Mouse (Mus musculus): ENCODE results near the gene Amacr. TPM values are rescaled to one million over a fixed set of nuclear protein-coding genes. Genes with fewer than 3 reads are reported as not detected.

Gene Amacr
- polyA plus RNA-seq, 1 experiment from 2014 or later = 22.9 TPM

- Histone ChIP-seq H3K27ac (ENCODE audit: low read length) (no peak overlapping the region), H3K27me3 (ENCODE audit: control insufficient read depth, insufficient read depth, low read length) (no peaks in the 10 kb centered on the region), H3K9me3 (replicated peaks; ENCODE audit: control insufficient read depth, low read length) (no peaks in the 10 kb centered on the region), H3K4me2 (ENCODE audit: low read depth, low read length) (no peak overlapping the region), H3K4me1 (ENCODE audit: control insufficient read depth, insufficient read depth, low read length) (no peaks in the 10 kb centered on the region; the same call in 1 of the 2 replicates), H3K4me3 (ENCODE audit: low read length) (no peak overlapping the region), H3K36me3 (ENCODE audit: control insufficient read depth, insufficient read depth) (no peaks in the 10 kb centered on the region), H3K9ac (ENCODE audit: low read length) (no peak overlapping the region)
- no peak for ATAC-seq (replicated peaks; ENCODE audit: extremely low read depth, insufficient read depth, low FRiP score)
- WGBS = 84% methylated on average over 6 of the region's 6 CpGs
Observed at GRCm38 (mm10) chr15:10954381-10955016, 27.1 kb upstream of the Amacr start.

GRCm38 (mm10) chr15:10955156-10955555, 26.4 kb upstream of the Amacr start:
- H3K4me1 ChIP-seq (ENCODE audit: control insufficient read depth, insufficient read depth, low read length) = no peaks in the 10 kb centered on the region; the same call in 1 of the 2 replicates
- 59% methylated on average over 5 of the region's 5 CpGs for WGBS
- no peaks in the 10 kb centered on the region for H3K36me3 ChIP-seq (ENCODE audit: control insufficient read depth, insufficient read depth)
- no peak overlapping the region for H3K27ac ChIP-seq (ENCODE audit: low read length)
- no peak overlapping the region for H3K9ac ChIP-seq (ENCODE audit: low read length)
- ATAC-seq (replicated peaks; ENCODE audit: extremely low read depth, insufficient read depth, low FRiP score) = no peak
- H3K4me3 ChIP-seq (ENCODE audit: low read length) = no peak overlapping the region
- no peaks in the 10 kb centered on the region for H3K9me3 ChIP-seq (replicated peaks; ENCODE audit: control insufficient read depth, low read length)
- no peak overlapping the region for H3K4me2 ChIP-seq (ENCODE audit: low read depth, low read length)
- H3K27me3 ChIP-seq (ENCODE audit: control insufficient read depth, insufficient read depth, low read length) = no peaks in the 10 kb centered on the region

- H3K4me2 ChIP-seq (ENCODE audit: low read depth, low read length) = no peak overlapping the region
- WGBS = 58% methylated on average over 3 of the region's 3 CpGs
- H3K4me1 ChIP-seq (ENCODE audit: control insufficient read depth, insufficient read depth, low read length) = no peaks in the 10 kb centered on the region; the same call in 1 of the 2 replicates
- H3K36me3 ChIP-seq (ENCODE audit: control insufficient read depth, insufficient read depth) = no peaks in the 10 kb centered on the region
- H3K27ac ChIP-seq (ENCODE audit: low read length) = no peak overlapping the region
- no peak overlapping the region for H3K4me3 ChIP-seq (ENCODE audit: low read length)
- H3K9me3 ChIP-seq (replicated peaks; ENCODE audit: control insufficient read depth, low read length) = no peaks in the 10 kb centered on the region
- no peaks in the 10 kb centered on the region for H3K27me3 ChIP-seq (ENCODE audit: control insufficient read depth, insufficient read depth, low read length)
- H3K9ac ChIP-seq (ENCODE audit: low read length) = no peak overlapping the region
- ATAC-seq (replicated peaks; ENCODE audit: extremely low read depth, insufficient read depth, low FRiP score) = no peak
Observed at GRCm38 (mm10) chr15:10956706-10957105, 24.9 kb upstream of the Amacr start.

GRCm38 (mm10) chr15:10959277-10960026, 22.1 kb upstream of the Amacr start:
- Histone ChIP-seq H3K4me1 (ENCODE audit: control insufficient read depth, insufficient read depth, low read length) (no peaks in the 10 kb centered on the region; the same call in 1 of the 2 replicates), H3K4me2 (ENCODE audit: low read depth, low read length) (no peak overlapping the region), H3K27me3 (ENCODE audit: control insufficient read depth, insufficient read depth, low read length) (no peaks in the 10 kb centered on the region), H3K36me3 (ENCODE audit: control insufficient read depth, insufficient read depth) (no peaks in the 10 kb centered on the region), H3K4me3 (ENCODE audit: low read length) (no peak overlapping the region), H3K9me3 (replicated peaks; ENCODE audit: control insufficient read depth, low read length) (no peaks in the 10 kb centered on the region), H3K9ac (ENCODE audit: low read length) (no peak overlapping the region), H3K27ac (ENCODE audit: low read length) (no peak overlapping the region)
- WGBS = 88% methylated on average over 15 of the region's 15 CpGs
- no peak for ATAC-seq (replicated peaks; ENCODE audit: extremely low read depth, insufficient read depth, low FRiP score)

- no peak for ATAC-seq (replicated peaks; ENCODE audit: extremely low read depth, insufficient read depth, low FRiP score)
- Histone ChIP-seq H3K9me3 (replicated peaks; ENCODE audit: control insufficient read depth, low read length) (no peaks in the 10 kb centered on the region), H3K4me3 (ENCODE audit: low read length) (no peak overlapping the region), H3K27me3 (ENCODE audit: control insufficient read depth, insufficient read depth, low read length) (no peaks in the 10 kb centered on the region), H3K27ac (ENCODE audit: low read length) (no peak overlapping the region), H3K4me2 (ENCODE audit: low read depth, low read length) (no peak overlapping the region), H3K9ac (ENCODE audit: low read length) (no peak overlapping the region), H3K36me3 (ENCODE audit: control insufficient read depth, insufficient read depth) (no peaks in the 10 kb centered on the region), H3K4me1 (ENCODE audit: control insufficient read depth, insufficient read depth, low read length) (no peaks in the 10 kb centered on the region; the same call in 1 of the 2 replicates)
- 91% methylated on average over 5 of the region's 5 CpGs for WGBS
Observed at GRCm38 (mm10) chr15:10960267-10960666, 21.3 kb upstream of the Amacr start.

GRCm38 (mm10) chr15:10962601-10963000, 19.0 kb upstream of the Amacr start:
- H3K9ac ChIP-seq (ENCODE audit: low read length) = no peak overlapping the region
- 73% methylated on average over 2 of the region's 2 CpGs for WGBS
- H3K27ac ChIP-seq (ENCODE audit: low read length) = no peak overlapping the region
- no peaks in the 10 kb centered on the region for H3K27me3 ChIP-seq (ENCODE audit: control insufficient read depth, insufficient read depth, low read length)
- H3K36me3 ChIP-seq (ENCODE audit: control insufficient read depth, insufficient read depth) = no peaks in the 10 kb centered on the region
- H3K9me3 ChIP-seq (replicated peaks; ENCODE audit: control insufficient read depth, low read length) = no peaks in the 10 kb centered on the region
- no peak overlapping the region for H3K4me2 ChIP-seq (ENCODE audit: low read depth, low read length)
- no peaks in the 10 kb centered on the region; the same call in 1 of the 2 replicates for H3K4me1 ChIP-seq (ENCODE audit: control insufficient read depth, insufficient read depth, low read length)
- H3K4me3 ChIP-seq (ENCODE audit: low read length) = no peak overlapping the region
- no peak for ATAC-seq (replicated peaks; ENCODE audit: extremely low read depth, insufficient read depth, low FRiP score)

GRCm38 (mm10) chr15:10969439-10969838, 12.1 kb upstream of the Amacr start:
- Histone ChIP-seq H3K36me3 (ENCODE audit: control insufficient read depth, insufficient read depth) (no peaks in the 10 kb centered on the region), H3K27me3 (ENCODE audit: control insufficient read depth, insufficient read depth, low read length) (no peaks in the 10 kb centered on the region), H3K4me2 (ENCODE audit: low read depth, low read length) (no peak overlapping the region), H3K4me1 (ENCODE audit: control insufficient read depth, insufficient read depth, low read length) (no peaks in the 10 kb centered on the region), H3K9me3 (replicated peaks; ENCODE audit: control insufficient read depth, low read length) (no peaks in the 10 kb centered on the region), H3K4me3 (ENCODE audit: low read length) (no peak overlapping the region), H3K9ac (ENCODE audit: low read length) (no peak overlapping the region), H3K27ac (ENCODE audit: low read length) (no peak overlapping the region)
- ATAC-seq (replicated peaks; ENCODE audit: extremely low read depth, insufficient read depth, low FRiP score) = no peak
- WGBS = 64% methylated on average over 3 of the region's 3 CpGs

- Histone ChIP-seq H3K4me1 (ENCODE audit: control insufficient read depth, insufficient read depth, low read length) (no peaks in the 10 kb centered on the region), H3K27me3 (ENCODE audit: control insufficient read depth, insufficient read depth, low read length) (no peaks in the 10 kb centered on the region), H3K4me3 (ENCODE audit: low read length) (no peak overlapping the region), H3K36me3 (ENCODE audit: control insufficient read depth, insufficient read depth) (no peaks in the 10 kb centered on the region), H3K9me3 (replicated peaks; ENCODE audit: control insufficient read depth, low read length) (no peaks in the 10 kb centered on the region), H3K9ac (ENCODE audit: low read length) (no peak overlapping the region), H3K4me2 (ENCODE audit: low read depth, low read length) (no peak overlapping the region), H3K27ac (ENCODE audit: low read length) (no peak overlapping the region)
- 83% methylated on average over 5 of the region's 5 CpGs for WGBS
- no peak for ATAC-seq (replicated peaks; ENCODE audit: extremely low read depth, insufficient read depth, low FRiP score)
Observed at GRCm38 (mm10) chr15:10970777-10971176, 10.8 kb upstream of the Amacr start.

GRCm38 (mm10) chr15:10977151-10977550, 4.4 kb upstream of the Amacr start:
- Histone ChIP-seq H3K27ac (ENCODE audit: low read length) (no peak overlapping the region), H3K4me1 (ENCODE audit: control insufficient read depth, insufficient read depth, low read length) (peaks cover 3% of the 10 kb centered on the region), H3K9ac (ENCODE audit: low read length) (no peak overlapping the region), H3K4me2 (ENCODE audit: low read depth, low read length) (no peak overlapping the region), H3K9me3 (replicated peaks; ENCODE audit: control insufficient read depth, low read length) (no peaks in the 10 kb centered on the region), H3K36me3 (ENCODE audit: control insufficient read depth, insufficient read depth) (no peaks in the 10 kb centered on the region), H3K27me3 (ENCODE audit: control insufficient read depth, insufficient read depth, low read length) (no peaks in the 10 kb centered on the region), H3K4me3 (ENCODE audit: low read length) (no peak overlapping the region)
- no peak for ATAC-seq (replicated peaks; ENCODE audit: extremely low read depth, insufficient read depth, low FRiP score)
